Comparison of ENCODE assay signal across 8 mouse cellular contexts in the genomic region with DNA sequence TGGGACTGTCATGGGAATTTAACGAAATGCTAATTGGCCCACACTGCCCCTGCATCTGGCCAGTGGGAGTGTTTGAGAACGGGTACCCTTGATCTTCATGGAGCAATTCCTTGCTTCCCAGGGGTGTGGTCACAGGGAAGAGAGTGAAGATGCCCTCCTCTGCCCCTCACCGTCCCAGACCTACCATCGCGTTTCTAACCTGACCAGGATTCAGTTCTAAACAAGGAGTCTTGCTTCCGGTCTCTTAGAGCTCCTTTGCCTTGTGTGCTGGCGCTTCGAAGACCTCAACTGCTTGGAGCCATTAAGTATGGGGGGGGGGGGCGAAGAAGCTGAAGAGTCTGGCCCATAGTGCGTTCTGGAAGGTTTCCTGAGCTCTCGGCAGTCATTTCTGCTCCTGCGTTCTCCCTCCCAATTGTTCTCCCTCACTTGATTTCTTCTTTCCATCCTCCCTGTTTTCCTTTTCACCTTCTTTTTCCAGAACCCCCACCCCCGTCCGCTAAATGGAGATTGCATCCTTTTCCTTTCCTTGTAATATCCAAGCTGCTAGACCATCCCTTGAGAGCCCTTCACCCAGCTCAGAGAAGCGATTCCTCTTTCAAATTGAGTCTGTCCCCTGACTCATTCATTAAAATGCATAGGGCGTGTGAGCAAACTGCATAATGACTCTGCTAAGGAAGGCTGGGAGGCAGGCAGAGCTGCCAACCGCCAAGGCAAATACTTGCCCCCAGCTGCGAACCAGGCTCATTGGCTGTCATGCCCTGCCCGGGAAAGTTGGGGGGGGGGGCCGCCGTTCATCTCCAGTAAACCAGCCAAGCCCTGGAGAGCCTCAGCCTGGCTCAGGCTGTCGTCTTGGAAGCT. TPM values are rescaled to one million over a fixed set of nuclear protein-coding genes. Genes with fewer than 3 reads are reported as not detected.
DNase-seq lines count a peak whose midpoint lies in the region; ATAC-seq and TF ChIP-seq lines count a peak whose summit lies in the region.

No protein-coding gene starts in this region.

- peak overlapping the region; percentile 87 for H3K27ac ChIP-seq in lung, postnatal 0 days (ENCODE audit: low read length)
- H3K27ac ChIP-seq in hindbrain, embryonic 12.5 days = peak overlapping the region; percentile 91
- H3K27ac ChIP-seq in midbrain, embryonic 14.5 days (replicated peaks; ENCODE audit: low read depth, low read length) = peak overlapping the region; percentile 88

- DNase-seq in lung, postnatal 0 days (ENCODE audit: low spot score) = peak; percentile 25
- DNase-seq in lung, adult 2 months = no peak
- peak; percentile 79 for DNase-seq in fibroblast of lung, adult 2 months (ENCODE audit: low read depth)
- DNase-seq in layer of hippocampus, postnatal 14 days (ENCODE audit: low spot score in 2 of 2) = peak; percentile 42 to 75
- DNase-seq in midbrain, embryonic 14.5 days = peak; percentile 88
- DNase-seq in urinary bladder, postnatal 36 days (ENCODE audit: low spot score in 2 of 2) = no peak
- no peak for DNase-seq in urinary bladder, adult 18-20 months (ENCODE audit: low spot score in 2 of 2)

- H3K4me2 ChIP-seq in lung, postnatal 0 days (replicated peaks; ENCODE audit: low read depth, low read length) = peak overlapping the region; percentile 33
- H3K4me2 ChIP-seq in hindbrain, embryonic 12.5 days (replicated peaks) = peak overlapping the region; percentile 45
- H3K4me2 ChIP-seq in midbrain, embryonic 14.5 days (ENCODE audit: low read length) = peak overlapping the region; percentile 46

- ATAC-seq in lung, postnatal 0 days = no peak
- peak; percentile 93 for ATAC-seq in hindbrain, embryonic 12.5 days (ENCODE audit: low FRiP score)
- ATAC-seq in midbrain, embryonic 14.5 days (ENCODE audit: low FRiP score, low TSS enrichment) = peak; percentile 86

- TF ChIP-seq POLR2A in lung, adult 2 months (IDR thresholded peaks at IDR 0.05; ENCODE audit: borderline replicate concordance, extremely low read depth, low read depth, low read length) = no peak; the same call in 1 of the 2 replicates

- 19% methylated on average over 22 of the region's 22 CpGs for WGBS in lung, postnatal 0 days
- 34% methylated on average over 22 of the region's 22 CpGs for WGBS in lung, adult 2 months
- 5% methylated on average over 21 of the region's 22 CpGs for WGBS in hindbrain, embryonic 12.5 days
- WGBS in midbrain, embryonic 14.5 days = 5% methylated on average over 22 of the region's 22 CpGs

- no peak for TF ChIP-seq EP300 in lung, postnatal 0 days (IDR thresholded peaks at IDR 0.05)

- no peaks in the 10 kb centered on the region for H3K36me3 ChIP-seq in lung, postnatal 0 days (ENCODE audit: insufficient read depth, low read length)
- no peaks in the 10 kb centered on the region for H3K36me3 ChIP-seq in hindbrain, embryonic 12.5 days
- no peaks in the 10 kb centered on the region for H3K36me3 ChIP-seq in midbrain, embryonic 14.5 days (ENCODE audit: control insufficient read depth, insufficient read depth, low read length)

- H3K4me1 ChIP-seq in lung, postnatal 0 days (ENCODE audit: insufficient read depth, low read depth, low read length) = peaks cover 20% of the 10 kb centered on the region
- peaks cover 15% of the 10 kb centered on the region for H3K4me1 ChIP-seq in lung, adult 2 months (ENCODE audit: control insufficient read depth, insufficient read depth, low read length)
- peaks cover 40% of the 10 kb centered on the region for H3K4me1 ChIP-seq in hindbrain, embryonic 12.5 days
- peaks cover 22% of the 10 kb centered on the region for H3K4me1 ChIP-seq in midbrain, embryonic 14.5 days (ENCODE audit: control insufficient read depth, insufficient read depth, low read length)

- H3K27me3 ChIP-seq in lung, postnatal 0 days (replicated peaks; ENCODE audit: insufficient read depth, low read length) = no peaks in the 10 kb centered on the region
- no peaks in the 10 kb centered on the region for H3K27me3 ChIP-seq in hindbrain, embryonic 12.5 days
- H3K27me3 ChIP-seq in midbrain, embryonic 14.5 days (ENCODE audit: control insufficient read depth, insufficient read depth, low read length) = no peaks in the 10 kb centered on the region

- no peak overlapping the region for H3K9ac ChIP-seq in lung, postnatal 0 days (replicated peaks; ENCODE audit: low read depth)
- H3K9ac ChIP-seq in hindbrain, embryonic 12.5 days = peak overlapping the region; percentile 18; the same call in 1 of the 2 replicates
- no peak overlapping the region; the same call in 1 of the 2 replicates for H3K9ac ChIP-seq in midbrain, embryonic 14.5 days (replicated peaks; ENCODE audit: low read length)

- no peak for TF ChIP-seq CTCF in lung, postnatal 0 days (IDR thresholded peaks at IDR 0.05)
- no peak for TF ChIP-seq CTCF in lung, adult 2 months (IDR thresholded peaks at IDR 0.05; ENCODE audit: insufficient read depth, low read length)

- H3K4me3 ChIP-seq in lung, postnatal 0 days (ENCODE audit: low read depth, low read length) = no peak overlapping the region
- H3K4me3 ChIP-seq in lung, adult 2 months (replicated peaks; ENCODE audit: extremely low read depth, low read depth, low read length) = no peak overlapping the region
- no peak overlapping the region for H3K4me3 ChIP-seq in hindbrain, embryonic 12.5 days
- H3K4me3 ChIP-seq in midbrain, embryonic 14.5 days (replicated peaks; ENCODE audit: low read depth, low read length) = peak overlapping the region; percentile 12; the same call in 1 of the 2 replicates

- H3K9me3 ChIP-seq in lung, postnatal 0 days (ENCODE audit: low read length) = no peaks in the 10 kb centered on the region
- no peaks in the 10 kb centered on the region for H3K9me3 ChIP-seq in hindbrain, embryonic 12.5 days (replicated peaks)
- H3K9me3 ChIP-seq in midbrain, embryonic 14.5 days (ENCODE audit: control insufficient read depth, low read length) = no peaks in the 10 kb centered on the region

RNA-seq across cellular contexts. Expression of gene Chd9, which starts 42.0 kb away (rescaled TPM):
- 110 and 122 TPM in 2 replicates for polyA plus RNA-seq in lung, postnatal 0 days (2015; fragmentation: Nextera tagmentation; extraction: Ambion mirVana)
- 93.5 and 129 TPM in 2 replicates for polyA plus RNA-seq in lung, adult 2 months (2012; rRNA removed)
- polyA plus RNA-seq in hindbrain, embryonic 12.5 days (2016; fragmentation: Nextera tagmentation; extraction: Ambion mirVana) = 83.7 and 88.1 TPM in 2 replicates
- 100 to 1,000 TPM; 233 to 237 TPM for total RNA-seq in layer of hippocampus, postnatal 14 days (2021)
- polyA plus RNA-seq in midbrain, embryonic 14.5 days (2014; fragmentation: Nextera tagmentation; extraction: Ambion mirVana) = 90.8 and 92.9 TPM in 2 replicates

RNA-seq across cellular contexts. Expression of gene Gm19935, which starts 53.0 kb away (rescaled TPM):
- polyA plus RNA-seq in lung, postnatal 0 days (2015; fragmentation: Nextera tagmentation; extraction: Ambion mirVana) = 9.9 and 10.8 TPM in 2 replicates
- 4.6 and 10.3 TPM in 2 replicates for polyA plus RNA-seq in lung, adult 2 months (2012; rRNA removed)
- 0.96 and 1.5 TPM in 2 replicates for polyA plus RNA-seq in hindbrain, embryonic 12.5 days (2016; fragmentation: Nextera tagmentation; extraction: Ambion mirVana)
- 1 to 10 TPM; 2.3 to 5.2 TPM for total RNA-seq in layer of hippocampus, postnatal 14 days (2021)
- 0.22 TPM in 1 of 2 replicates, not detected in the other for polyA plus RNA-seq in midbrain, embryonic 14.5 days (2014; fragmentation: Nextera tagmentation; extraction: Ambion mirVana)

Comparison
In these comparisons a context has a peak if more than half of its experiments do, and no peak if none do; other contexts are left out.
1. DNase-seq: peak in lung, postnatal 0 days (single experiment), fibroblast of lung, adult 2 months (single experiment), layer of hippocampus, postnatal 14 days (2 of 2) and midbrain, embryonic 14.5 days (single experiment); none in lung, adult 2 months (single experiment), urinary bladder, postnatal 36 days (0 of 2) and urinary bladder, adult 18-20 months (0 of 2).
2. Peak in every context shown above with its lines, with median percentiles within 50 percentile points of each other: H3K27ac ChIP-seq and H3K4me2 ChIP-seq.